Mouse (Mus musculus) retina, adult 2 months (tissue): ENCODE data around the gene Atp8b3.
A peak's percentile ranks its signal among the peaks of the same experiment; 100 is the strongest.

ENCODE experiments used
- DNase-seq: peaks from one replicate; pipeline ENCODE4 v3.0.0-alpha.2; 2012; ENCODE audit warnings: low read depth, low spot score

The Atp8b3 gene

DNA sequence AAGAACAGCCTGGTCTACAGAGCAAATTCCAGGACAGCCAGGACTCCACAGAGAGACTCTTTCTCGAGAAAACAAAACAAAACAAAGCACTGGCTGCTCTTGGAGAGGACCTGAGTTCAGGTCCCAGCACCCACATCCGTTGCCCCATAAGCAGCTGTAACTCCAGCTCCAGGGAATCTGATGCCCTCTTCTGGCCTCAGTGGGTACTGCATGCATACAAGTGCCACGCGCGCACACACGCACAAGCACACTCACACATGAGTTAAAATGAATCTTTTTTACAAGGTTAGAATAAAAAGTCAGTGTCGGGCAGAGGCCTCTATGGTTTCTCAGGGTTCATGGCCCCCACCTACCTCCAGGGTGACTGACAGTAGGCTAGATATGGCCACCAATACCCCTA is 15.6 kb downstream of the Atp8b3 start:
- DNase-seq: no peak

DNA sequence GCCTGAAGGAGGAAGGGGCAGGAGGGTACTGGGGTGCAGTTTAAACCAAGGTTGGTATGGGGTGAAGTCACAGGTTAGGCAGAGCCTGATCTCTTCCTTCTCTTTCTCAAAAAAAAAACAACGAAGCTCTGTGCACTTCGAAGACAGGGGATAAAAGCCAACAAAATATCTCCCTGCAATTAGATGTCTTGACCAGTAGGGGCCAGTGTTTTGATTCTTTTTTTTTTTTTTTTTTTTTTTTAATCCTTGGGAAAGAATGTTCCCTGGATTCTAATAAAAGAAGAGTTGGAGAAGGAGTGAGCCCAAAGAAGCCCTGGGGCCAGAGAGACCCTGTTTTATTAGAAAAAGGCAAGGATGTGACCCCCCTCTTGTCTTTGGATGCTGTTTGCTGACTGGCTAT is 19.6 kb downstream of the Atp8b3 start:
- no peak for DNase-seq

GRCm38 (mm10) chr10:80513739-80514138 is 25.2 kb downstream of the Atp8b3 start:
- DNase-seq: no peak

DNA sequence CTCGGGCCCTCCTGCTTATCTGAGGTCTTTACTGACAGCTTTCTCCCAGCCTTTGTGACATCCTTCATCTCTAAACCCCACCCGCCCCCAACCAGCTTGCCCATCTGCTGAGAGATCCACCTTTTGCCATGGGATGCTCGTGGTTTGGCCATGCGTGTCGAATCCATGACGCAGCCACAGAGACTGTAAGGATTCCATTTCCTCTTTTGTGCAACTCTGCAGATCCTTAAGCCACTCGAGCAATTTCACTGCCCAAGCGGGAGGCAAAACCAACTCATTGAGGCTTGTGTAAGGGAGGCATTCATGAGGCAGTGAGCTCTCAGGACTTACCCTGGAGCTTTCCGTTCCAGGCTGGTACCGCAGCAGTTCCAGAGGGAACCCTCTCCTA is 28.7 kb downstream of the Atp8b3 start:
- no peak for DNase-seq

DNA sequence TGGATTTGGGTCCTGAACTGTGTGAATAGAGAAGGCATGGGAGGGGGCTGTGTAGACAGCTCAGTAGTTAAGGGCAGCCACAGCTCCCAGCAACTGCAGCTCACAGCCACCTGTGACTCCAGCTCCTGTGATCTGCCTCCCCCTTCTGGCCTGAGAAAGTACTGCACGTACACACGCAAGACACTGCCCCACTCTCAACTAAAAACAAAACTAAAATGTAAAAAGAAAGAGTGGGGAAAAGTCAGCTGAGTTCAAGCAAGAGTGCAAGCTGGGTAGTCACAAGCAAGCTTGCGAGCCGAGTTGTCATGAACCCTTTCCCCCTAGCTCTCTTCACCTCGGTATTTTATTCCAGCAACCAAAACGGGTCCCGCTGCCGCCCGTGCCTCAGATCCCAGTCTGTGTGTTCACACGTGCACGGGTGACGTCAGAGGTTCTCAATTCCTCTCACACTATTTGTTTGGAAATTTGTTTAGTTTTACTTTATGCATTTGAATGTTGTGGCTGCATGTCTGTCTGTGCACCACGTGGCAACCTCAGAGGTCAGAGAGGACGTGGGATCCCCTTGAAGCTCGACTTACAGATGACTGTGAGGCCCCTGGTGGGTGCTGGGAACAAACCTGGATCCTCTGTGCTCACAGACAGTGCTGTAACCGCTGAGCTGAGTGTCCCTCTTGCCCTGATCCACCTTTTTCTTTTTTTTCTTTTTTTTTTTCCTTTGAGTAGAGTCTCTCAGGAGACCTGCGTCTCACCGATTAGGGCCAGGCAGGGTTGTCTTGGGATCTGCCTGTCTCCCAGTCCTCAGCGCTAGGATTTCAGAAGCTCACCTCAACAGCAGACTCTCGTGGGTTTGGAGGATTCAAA is 29.3 kb downstream of the Atp8b3 start:
- DNase-seq: peak; percentile 48

DNA sequence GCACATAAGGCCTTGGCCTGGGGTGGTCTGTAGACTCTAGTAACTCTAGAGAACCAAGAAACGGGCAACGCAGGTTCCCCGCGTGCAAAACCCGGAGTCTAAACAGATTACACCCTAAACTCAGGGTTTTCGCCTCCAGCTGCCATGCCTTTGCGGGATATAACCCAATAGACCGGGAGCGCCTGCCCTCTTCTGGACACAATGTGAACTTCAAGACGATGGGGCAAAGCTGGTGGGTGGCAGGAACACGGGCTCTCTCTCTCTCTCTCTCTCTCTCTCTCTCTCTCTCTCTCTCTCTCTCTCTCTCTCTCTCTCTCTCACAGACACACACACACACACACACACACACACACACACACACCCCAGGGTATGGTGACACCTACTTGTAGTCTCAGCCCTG is 32.7 kb downstream of the Atp8b3 start:
- DNase-seq: peak; percentile 38

DNA sequence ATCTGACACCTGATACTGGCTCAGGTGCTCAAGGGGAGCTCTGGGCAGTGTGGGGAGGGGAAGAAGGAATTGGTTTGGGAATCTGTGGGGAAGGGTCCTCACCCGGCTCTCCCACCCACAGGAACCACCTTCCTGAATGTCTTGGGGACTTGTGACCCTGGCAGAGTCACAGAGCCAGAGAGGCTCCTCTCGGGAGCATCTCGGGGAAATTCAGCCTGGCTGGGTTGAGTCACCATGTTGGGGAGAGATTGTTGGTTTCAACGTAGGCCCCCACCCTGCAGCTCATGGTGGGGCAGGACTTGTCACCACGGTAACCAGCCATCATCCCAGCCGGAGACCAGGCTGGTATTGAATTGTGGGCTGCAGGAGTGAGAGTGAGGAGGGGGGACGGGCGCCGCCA is 34.2 kb downstream of the Atp8b3 start:
- DNase-seq: no peak

DNA sequence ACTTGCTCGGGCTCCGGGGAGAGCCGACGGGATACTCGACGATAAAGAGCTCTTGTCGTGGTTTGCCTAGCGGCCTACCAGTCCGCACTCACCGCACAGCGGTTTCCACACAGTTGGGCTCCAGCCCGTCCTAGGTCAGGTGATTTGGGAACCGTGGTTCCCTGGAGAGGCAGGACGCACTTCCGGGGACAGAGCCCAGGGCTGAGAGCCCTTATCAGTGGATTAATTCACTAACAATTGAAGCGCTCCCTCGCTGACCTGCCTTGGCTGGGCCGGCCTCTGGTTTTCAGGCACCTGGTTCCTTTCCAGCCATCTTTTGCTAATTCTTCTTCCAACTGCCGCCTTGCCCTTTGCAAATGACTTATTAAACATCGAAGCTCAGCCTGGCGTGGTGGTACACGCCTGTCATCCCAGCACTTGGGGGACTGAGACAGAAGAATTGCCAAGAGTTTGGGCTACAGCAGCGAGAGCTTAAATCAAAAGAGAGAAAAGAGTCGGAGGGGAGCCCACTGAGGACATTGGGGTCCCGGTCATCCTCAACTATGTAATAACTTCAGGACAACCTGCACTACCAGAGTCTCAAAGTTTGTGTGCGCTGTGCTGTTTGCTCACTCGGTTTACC is 35.2 kb downstream of the Atp8b3 start:
- no peak for DNase-seq

DNA sequence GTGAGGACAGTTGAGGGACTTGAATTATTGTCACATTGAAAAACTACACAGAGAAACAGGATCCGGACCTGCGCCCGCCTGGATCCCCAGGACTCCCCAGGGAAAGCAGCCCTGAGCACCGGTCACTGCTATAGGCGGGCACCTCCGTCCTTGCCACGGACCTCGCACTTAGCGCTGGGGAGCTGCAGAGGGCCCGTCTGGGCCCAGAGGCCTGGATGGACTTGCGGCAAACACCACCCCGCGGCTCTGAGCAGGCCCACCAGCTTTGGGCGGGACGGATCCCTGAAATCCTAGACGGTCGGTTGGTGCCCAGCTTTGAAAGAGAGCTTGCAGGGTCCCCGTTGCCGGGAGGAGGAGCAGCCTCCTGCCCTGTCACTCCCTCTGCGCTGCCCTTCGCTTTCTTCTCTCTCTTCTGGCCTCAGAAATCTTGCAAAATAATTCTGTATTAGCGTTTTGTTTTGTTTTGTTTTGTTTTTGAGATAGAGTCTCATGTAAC is 36.1 kb downstream of the Atp8b3 start:
- no peak for DNase-seq

GRCm38 (mm10) chr10:80502291-80502690 is 36.6 kb downstream of the Atp8b3 start:
- no peak for DNase-seq

- no peak for DNase-seq
Measured at GRCm38 (mm10) chr10:80496421-80496820, 42.5 kb downstream of the Atp8b3 start.

DNA sequence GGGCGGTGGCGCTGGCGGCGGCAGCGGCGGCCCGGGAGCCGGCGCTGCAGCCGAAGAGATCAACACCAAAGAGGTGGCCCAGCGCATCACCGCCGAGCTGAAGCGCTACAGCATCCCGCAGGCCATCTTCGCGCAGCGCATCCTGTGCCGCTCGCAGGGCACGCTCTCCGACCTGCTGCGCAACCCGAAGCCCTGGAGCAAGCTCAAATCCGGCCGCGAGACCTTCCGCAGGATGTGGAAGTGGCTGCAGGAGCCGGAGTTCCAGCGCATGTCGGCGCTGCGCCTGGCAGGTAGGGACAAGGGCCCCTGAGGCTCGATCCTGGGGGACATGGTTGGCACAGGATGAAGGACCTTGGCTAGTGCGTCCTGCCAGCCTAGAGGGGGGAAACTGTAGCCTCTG is 43.0 kb downstream of the Atp8b3 start:
- no peak for DNase-seq

DNA sequence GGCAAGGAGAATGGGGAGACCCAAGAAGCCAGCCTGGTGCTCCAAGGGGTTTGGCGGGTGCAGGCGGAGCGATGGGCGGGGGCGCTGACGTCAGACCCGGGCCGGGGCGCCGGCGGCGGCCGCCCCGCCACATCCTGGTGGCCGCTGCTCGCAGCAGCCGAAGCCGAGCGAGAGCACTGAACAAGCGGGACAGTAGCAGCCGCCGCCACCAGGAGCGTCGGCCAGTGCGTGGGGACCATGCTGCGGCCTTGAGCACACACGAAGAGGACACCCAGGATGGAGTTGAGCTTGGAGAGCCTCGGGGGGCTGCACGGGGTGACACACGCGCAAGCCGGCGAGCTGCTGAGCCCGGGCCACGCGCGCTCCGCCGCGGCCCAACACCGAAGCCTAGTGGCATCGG is 44.2 kb downstream of the Atp8b3 start, which contains the start of gene Onecut3:
Onecut3 (plus strand) TSS at position 104 of the 400 bp plus-strand sequence.
- no peak for DNase-seq

GRCm38 (mm10) chr10:80490051-80490450 is 48.9 kb downstream of the Atp8b3 start:
- no peak for DNase-seq

- no peak for DNase-seq
Measured at GRCm38 (mm10) chr10:80486862-80487379, 52.0 kb downstream of the Atp8b3 start.

DNA sequence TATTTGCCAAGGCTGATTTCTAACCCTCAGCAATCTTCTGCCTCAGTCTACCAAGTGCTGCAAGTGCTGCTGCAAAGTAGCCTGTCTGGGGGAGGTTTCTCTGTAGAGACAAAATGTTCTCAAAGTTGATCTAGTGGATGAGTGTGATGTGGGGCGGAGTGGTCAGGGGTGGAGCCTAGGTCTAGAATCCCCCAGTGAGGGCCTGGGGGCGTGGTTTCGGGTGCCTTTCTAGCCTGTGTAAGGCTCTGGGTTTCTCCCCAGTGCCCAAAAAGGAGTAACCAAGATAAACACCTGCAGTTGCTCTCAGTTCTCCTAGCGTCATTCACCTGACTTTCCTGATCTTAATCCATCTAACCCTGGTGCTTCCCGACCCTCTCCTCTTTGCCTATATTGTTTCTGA is 57.9 kb downstream of the Atp8b3 start:
- DNase-seq: no peak

GRCm38 (mm10) chr10:80478531-80478930 is 60.4 kb downstream of the Atp8b3 start:
- DNase-seq: no peak

DNA sequence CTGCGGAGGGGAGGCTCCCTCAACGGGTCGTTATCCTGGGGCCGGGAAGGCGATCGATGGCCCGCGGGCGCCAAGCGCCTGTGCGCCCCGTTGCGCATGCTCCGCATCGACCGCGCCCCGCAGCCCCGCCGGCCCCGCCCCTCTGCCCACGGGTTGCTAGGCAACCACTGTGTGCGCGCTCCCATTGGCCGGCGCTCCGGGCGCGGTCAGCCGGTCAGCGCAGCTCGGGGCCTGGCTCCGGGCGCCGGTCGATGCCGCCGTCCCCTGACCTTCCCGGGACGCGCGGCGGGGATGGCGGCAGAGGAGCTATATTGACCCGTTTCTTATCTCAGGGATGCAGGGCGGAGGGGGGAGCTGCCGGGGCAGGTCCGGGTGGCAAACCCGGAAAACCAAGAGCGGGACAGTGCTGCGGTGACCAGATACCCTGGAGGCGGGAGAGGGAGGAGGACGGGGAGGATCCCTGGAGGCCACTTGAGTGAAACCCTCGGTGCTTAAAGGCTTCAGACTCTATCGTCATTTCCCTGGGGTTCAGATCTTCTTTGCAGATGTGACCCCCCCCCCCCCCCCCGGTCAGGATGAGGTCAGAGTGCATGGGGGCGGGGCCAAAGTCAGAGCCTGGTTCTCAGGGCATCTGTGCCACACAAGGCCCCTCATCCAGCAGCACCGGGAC is 63.5 kb downstream of the Atp8b3 start:
- DNase-seq: peak; percentile 84
